Mouse (Mus musculus) embryonic facial prominence, embryonic 15.5 days (tissue): ENCODE data around the gene Fry. TPM values are rescaled to one million over a fixed set of nuclear protein-coding genes. Genes with fewer than 3 reads are reported as not detected.

Experiments used
- ATAC-seq: fragments of 200-750 bp; cut with Nextera tagmentation; 2 replicates; pipeline ENCODE4 v1.8.0; 2017; ENCODE audit warnings: low read depth, moderate TSS enrichment; ENCODE audit not compliant: insufficient number of reproducible peaks, low FRiP score, low TSS enrichment
- H3K27ac ChIP-seq: fragments of 300-500 bp; sonication (generic); replicated peaks from 2 replicates; pipeline ENCODE4 v1.5.1; 2015; ENCODE audit warnings: mild to moderate bottlenecking, inconsistent platforms
- H3K27me3 ChIP-seq: fragments of 300-500 bp; sonication (generic); 2 replicates; pipeline ENCODE4 v1.6.1; 2015; ENCODE audit warnings: inconsistent platforms
- H3K36me3 ChIP-seq: fragments of 300-500 bp; sonication (generic); 2 replicates; pipeline ENCODE4 v1.6.1; 2015; ENCODE audit warnings: mild to moderate bottlenecking, inconsistent platforms
- H3K4me1 ChIP-seq: fragments of 300-500 bp; sonication (generic); 2 replicates; pipeline ENCODE4 v1.6.1; 2015; ENCODE audit warnings: inconsistent platforms
- H3K4me2 ChIP-seq: fragments of 300-500 bp; sonication (generic); replicated peaks from 2 replicates; pipeline ENCODE4 v1.6.1; 2015; ENCODE audit warnings: mild to moderate bottlenecking, inconsistent platforms
- H3K4me3 ChIP-seq: fragments of 300-500 bp; sonication (generic); replicated peaks from 2 replicates; pipeline ENCODE4 v1.5.1; 2015; ENCODE audit warnings: mild to moderate bottlenecking, inconsistent platforms
- H3K9ac ChIP-seq: fragments of 300-500 bp; sonication (generic); 2 replicates; pipeline ENCODE4 v1.6.1; 2015; ENCODE audit warnings: inconsistent platforms
- H3K9me3 ChIP-seq: fragments of 300-500 bp; sonication (generic); replicated peaks from 2 replicates; pipeline ENCODE4 v1.6.1; 2016; ENCODE audit warnings: inconsistent platforms
- whole genome bisulfite sequencing: fragments of 180-500 bp; shearing (Covaris S2); methylation state at CpG from one replicate; pipeline ENCODE4 v1.1.7; 2015; 5-methylcytosine and 5-hydroxymethylcytosine counted together
- polyA plus RNA-seq: library from polyadenylated mRNA; unstranded; fragments of >200 nt; fragmentation: Nextera tagmentation; extraction: Ambion mirVana; gene quantifications from 2 replicates; pipeline ENCODE4 v1.2.1, GENCODE M21; 2015

Gene Fry
- polyA plus RNA-seq, 1 experiment from 2014 or later = 11.4 TPM

DNA sequence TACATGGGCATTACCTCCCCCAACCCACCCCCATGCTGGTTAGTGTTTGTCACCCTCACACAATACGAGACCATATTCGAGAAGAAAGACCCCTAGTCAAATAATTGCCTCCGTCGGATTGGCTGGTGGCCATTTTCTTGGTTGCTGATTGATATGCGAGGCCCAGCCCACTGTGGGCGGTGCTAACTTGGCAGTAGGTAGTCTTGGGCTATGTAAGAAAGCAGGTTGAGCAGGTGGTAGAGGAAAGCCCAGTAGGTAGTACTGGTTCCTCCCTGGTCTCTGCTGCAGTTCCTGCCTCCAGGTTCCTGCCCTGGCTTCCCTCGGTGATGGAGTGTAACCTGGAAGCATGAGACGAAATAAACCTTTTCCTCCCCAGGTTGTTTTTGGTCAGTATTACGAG lies 153.7 kb downstream of the Fry start:
- Histone ChIP-seq H3K36me3 (no peaks in the 10 kb centered on the region), H3K4me3 (no peak overlapping the region), H3K9me3 (no peaks in the 10 kb centered on the region), H3K27ac (no peak overlapping the region), H3K4me2 (no peak overlapping the region), H3K4me1 (no peaks in the 10 kb centered on the region), H3K27me3 (no peaks in the 10 kb centered on the region), H3K9ac (no peak overlapping the region)
- ATAC-seq = no peak
- 90% methylated on average over 9 of the region's 9 CpGs for WGBS

DNA sequence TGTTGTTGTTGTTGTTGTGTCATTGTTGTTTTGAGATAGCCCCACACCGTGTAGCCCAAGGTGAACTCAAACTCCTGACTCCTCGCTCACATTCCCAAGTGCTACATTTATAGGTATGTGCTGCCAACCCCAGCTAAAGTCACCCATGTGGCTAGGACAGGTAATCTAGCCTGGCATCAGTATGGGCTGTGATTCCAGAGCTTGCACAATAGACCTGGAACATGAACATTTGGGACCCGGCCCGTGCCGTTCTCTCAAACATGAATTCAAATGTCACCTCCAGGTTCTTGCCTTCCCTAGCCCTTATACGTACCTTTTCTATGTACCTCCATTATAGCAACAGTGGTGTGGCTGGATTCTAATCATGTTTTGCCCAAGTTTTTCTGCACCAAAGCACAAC lies 156.9 kb downstream of the Fry start:
- no peak overlapping the region for H3K4me2 ChIP-seq
- no peak overlapping the region for H3K27ac ChIP-seq
- 88% methylated on average over 6 of the region's 6 CpGs for WGBS
- H3K36me3 ChIP-seq = no peaks in the 10 kb centered on the region
- H3K27me3 ChIP-seq = no peaks in the 10 kb centered on the region
- H3K4me3 ChIP-seq = no peak overlapping the region
- no peak for ATAC-seq
- no peaks in the 10 kb centered on the region for H3K9me3 ChIP-seq
- no peaks in the 10 kb centered on the region for H3K4me1 ChIP-seq
- H3K9ac ChIP-seq = no peak overlapping the region

GRCm38 (mm10) chr5:150276611-150277010 lies 158.2 kb downstream of the Fry start:
- 81% methylated on average over 4 of the region's 4 CpGs for WGBS
- no peaks in the 10 kb centered on the region for H3K9me3 ChIP-seq
- H3K27me3 ChIP-seq = no peaks in the 10 kb centered on the region
- H3K4me2 ChIP-seq = no peak overlapping the region
- no peak overlapping the region for H3K27ac ChIP-seq
- H3K36me3 ChIP-seq = no peaks in the 10 kb centered on the region
- no peaks in the 10 kb centered on the region for H3K4me1 ChIP-seq
- H3K4me3 ChIP-seq = no peak overlapping the region
- ATAC-seq = no peak; the same call in 1 of the 2 replicates
- no peak overlapping the region for H3K9ac ChIP-seq

DNA sequence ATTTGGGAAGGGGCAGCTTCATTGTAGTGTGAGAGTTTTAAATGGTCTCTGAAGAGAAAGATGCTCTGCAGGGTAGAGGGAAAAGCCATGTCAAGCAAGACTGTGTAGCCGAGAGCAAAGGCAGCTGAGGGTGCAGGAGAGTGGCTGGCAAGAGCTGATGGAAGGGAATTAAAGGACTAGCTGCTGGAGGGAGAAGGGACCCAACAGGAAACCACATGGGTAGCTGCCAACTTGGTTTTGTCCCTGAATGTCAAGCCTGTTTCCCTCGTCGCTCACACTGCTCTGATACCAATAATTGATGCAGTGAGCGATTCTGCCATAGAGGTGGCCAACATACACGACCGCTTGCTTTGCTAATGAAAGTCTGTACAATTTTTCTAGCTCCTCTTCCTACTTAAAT lies 160.9 kb downstream of the Fry start:
- H3K4me2 ChIP-seq = no peak overlapping the region
- H3K27me3 ChIP-seq = no peaks in the 10 kb centered on the region
- H3K4me3 ChIP-seq = no peak overlapping the region
- no peaks in the 10 kb centered on the region for H3K4me1 ChIP-seq
- no peak overlapping the region for H3K9ac ChIP-seq
- 79% methylated on average over 6 of the region's 6 CpGs for WGBS
- no peak overlapping the region for H3K27ac ChIP-seq
- no peaks in the 10 kb centered on the region for H3K36me3 ChIP-seq
- ATAC-seq = no peak
- H3K9me3 ChIP-seq = no peaks in the 10 kb centered on the region

GRCm38 (mm10) chr5:150281084-150281483 lies 162.6 kb downstream of the Fry start:
- Histone ChIP-seq H3K9ac (no peak overlapping the region), H3K4me1 (no peaks in the 10 kb centered on the region), H3K9me3 (no peaks in the 10 kb centered on the region), H3K27ac (no peak overlapping the region), H3K36me3 (no peaks in the 10 kb centered on the region), H3K27me3 (no peaks in the 10 kb centered on the region), H3K4me2 (no peak overlapping the region), H3K4me3 (no peak overlapping the region)
- 88% methylated on average over 2 of the region's 2 CpGs for WGBS
- ATAC-seq = no peak

- no peak overlapping the region for H3K4me2 ChIP-seq
- H3K36me3 ChIP-seq = no peaks in the 10 kb centered on the region
- H3K9me3 ChIP-seq = no peaks in the 10 kb centered on the region
- no peaks in the 10 kb centered on the region for H3K4me1 ChIP-seq
- H3K27me3 ChIP-seq = no peaks in the 10 kb centered on the region
- H3K27ac ChIP-seq = no peak overlapping the region
- ATAC-seq = no peak
- H3K4me3 ChIP-seq = no peak overlapping the region
- H3K9ac ChIP-seq = no peak overlapping the region
- WGBS = 83% methylated on average over 7 of the region's 7 CpGs
Measured at GRCm38 (mm10) chr5:150282091-150282490, 163.6 kb downstream of the Fry start.

DNA sequence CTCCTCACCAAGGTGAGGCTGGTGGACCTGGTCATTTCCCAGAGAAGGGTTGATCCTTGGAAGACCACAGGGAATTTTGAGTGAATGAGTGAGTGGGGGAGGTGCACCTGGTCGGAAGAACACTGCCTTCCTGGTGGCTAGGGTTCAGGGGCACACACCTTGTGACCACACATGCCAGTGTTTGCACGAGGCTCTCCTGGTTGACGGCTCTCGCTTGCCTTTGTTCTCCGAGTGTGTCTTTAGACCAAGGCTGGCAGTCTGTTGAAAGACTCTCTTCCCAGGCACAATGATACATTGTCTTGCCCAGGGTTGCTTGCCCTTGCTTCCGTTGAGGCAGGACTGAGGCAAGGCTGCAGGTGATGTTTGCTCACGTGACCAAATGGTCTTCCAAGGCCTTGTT lies 169.5 kb downstream of the Fry start:
- Histone ChIP-seq H3K27ac (no peak overlapping the region), H3K9ac (no peak overlapping the region), H3K27me3 (no peaks in the 10 kb centered on the region), H3K9me3 (no peaks in the 10 kb centered on the region), H3K4me2 (no peak overlapping the region), H3K36me3 (no peaks in the 10 kb centered on the region), H3K4me1 (no peaks in the 10 kb centered on the region), H3K4me3 (no peak overlapping the region)
- 76% methylated on average over 7 of the region's 7 CpGs for WGBS
- no peak for ATAC-seq

DNA sequence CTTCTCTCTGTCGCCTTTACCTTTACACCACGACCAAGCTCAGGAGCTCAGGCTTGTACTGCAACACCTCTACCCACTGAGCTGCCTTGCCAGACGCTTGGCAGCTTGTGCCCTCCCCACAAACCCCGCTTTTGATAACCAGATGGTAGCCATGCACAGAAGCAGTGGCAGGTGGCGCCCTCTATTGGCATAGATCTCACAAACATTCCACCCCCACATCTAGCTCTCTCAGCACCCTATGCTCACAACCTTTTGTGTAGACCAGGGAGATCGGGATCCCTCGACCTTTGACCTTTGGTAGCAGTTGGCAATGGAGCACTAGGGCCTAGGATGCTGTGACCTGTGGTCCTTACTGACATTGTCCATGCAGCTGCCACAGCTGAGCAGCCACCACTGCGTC lies 171.2 kb downstream of the Fry start:
- H3K9ac ChIP-seq = no peak overlapping the region
- no peak overlapping the region for H3K27ac ChIP-seq
- ATAC-seq = no peak
- H3K9me3 ChIP-seq = no peaks in the 10 kb centered on the region
- no peaks in the 10 kb centered on the region for H3K27me3 ChIP-seq
- H3K4me3 ChIP-seq = no peak overlapping the region
- H3K36me3 ChIP-seq = no peaks in the 10 kb centered on the region
- H3K4me2 ChIP-seq = no peak overlapping the region
- no peaks in the 10 kb centered on the region; the same call in 1 of the 2 replicates for H3K4me1 ChIP-seq
- 73% methylated on average over 8 of the region's 8 CpGs for WGBS

DNA sequence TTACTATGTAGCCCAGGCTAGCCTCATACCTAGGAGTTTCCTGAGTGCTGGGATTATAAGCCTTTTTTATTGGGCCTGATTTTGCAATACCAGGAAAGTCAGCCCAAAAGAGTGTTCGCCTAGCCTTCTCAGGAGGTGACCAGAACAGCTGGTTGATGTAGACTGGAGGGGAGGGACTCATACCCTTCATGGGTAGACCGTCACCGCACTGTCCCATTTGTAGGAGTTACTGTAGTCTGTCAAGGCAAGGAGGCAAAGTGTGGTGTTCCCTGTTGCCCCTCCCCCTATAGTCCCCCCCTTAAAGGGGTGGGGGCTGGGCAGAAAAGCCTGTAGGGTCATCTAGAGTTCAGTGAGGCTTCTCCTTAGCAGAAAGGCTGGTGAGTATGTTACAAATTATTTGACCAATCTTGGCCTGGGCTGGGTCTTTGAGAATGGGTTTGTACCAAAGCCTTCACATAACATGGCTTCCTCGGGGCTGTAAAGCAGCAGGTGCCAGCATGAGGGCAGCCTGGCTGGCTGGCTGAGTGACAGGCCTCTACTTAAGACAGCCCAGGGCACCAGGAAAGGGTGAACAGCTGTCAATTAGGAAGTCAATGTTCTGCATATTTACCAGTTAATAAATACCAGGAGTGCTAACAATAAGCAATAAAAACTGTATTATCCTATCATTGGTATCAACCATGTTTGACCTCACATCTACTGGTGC lies 172.2 kb downstream of the Fry start:
- ATAC-seq = no peak
- Histone ChIP-seq H3K9ac (no peak overlapping the region), H3K4me3 (no peak overlapping the region), H3K4me1 (no peaks in the 10 kb centered on the region; the same call in 1 of the 2 replicates), H3K27ac (no peak overlapping the region), H3K36me3 (no peaks in the 10 kb centered on the region), H3K27me3 (no peaks in the 10 kb centered on the region), H3K4me2 (no peak overlapping the region), H3K9me3 (no peaks in the 10 kb centered on the region)
- 74% methylated on average over 4 of the region's 4 CpGs for WGBS

DNA sequence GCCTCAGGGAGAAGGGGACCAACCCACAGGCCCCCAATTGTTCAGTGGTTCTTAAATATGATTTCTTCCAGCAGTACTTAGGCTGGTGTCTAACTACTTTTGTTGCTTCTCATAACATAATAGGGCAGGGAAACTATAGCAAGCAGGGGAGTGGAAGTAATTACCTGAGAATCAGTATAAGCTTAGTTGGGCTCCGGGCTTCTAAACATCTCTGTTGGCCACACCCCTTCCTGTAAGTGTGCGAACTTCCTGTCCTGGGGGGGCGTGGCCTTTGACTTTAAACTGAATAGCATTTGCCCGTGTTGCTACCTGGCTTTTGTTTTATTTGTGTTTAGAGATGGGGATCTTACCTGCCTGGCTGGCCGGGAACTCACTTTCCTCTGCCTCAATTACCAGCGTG lies 172.8 kb downstream of the Fry start:
- ATAC-seq = no peak
- Histone ChIP-seq H3K4me2 (no peak overlapping the region), H3K9ac (no peak overlapping the region), H3K9me3 (no peaks in the 10 kb centered on the region), H3K4me3 (no peak overlapping the region), H3K27ac (no peak overlapping the region), H3K4me1 (no peaks in the 10 kb centered on the region; the same call in 1 of the 2 replicates), H3K36me3 (no peaks in the 10 kb centered on the region), H3K27me3 (no peaks in the 10 kb centered on the region)
- WGBS = 69% methylated on average over 6 of the region's 6 CpGs

GRCm38 (mm10) chr5:150292186-150292585 lies 173.7 kb downstream of the Fry start:
- no peaks in the 10 kb centered on the region for H3K27me3 ChIP-seq
- no peak overlapping the region for H3K27ac ChIP-seq
- no peak for ATAC-seq
- H3K4me3 ChIP-seq = no peak overlapping the region
- no peaks in the 10 kb centered on the region; the same call in 1 of the 2 replicates for H3K4me1 ChIP-seq
- no peak overlapping the region for H3K4me2 ChIP-seq
- H3K36me3 ChIP-seq = no peaks in the 10 kb centered on the region
- no peak overlapping the region for H3K9ac ChIP-seq
- WGBS = 44% methylated on average over 3 of the region's 3 CpGs
- H3K9me3 ChIP-seq = no peaks in the 10 kb centered on the region

- ATAC-seq = no peak
- no peaks in the 10 kb centered on the region; the same call in 1 of the 2 replicates for H3K4me1 ChIP-seq
- no peaks in the 10 kb centered on the region for H3K9me3 ChIP-seq
- 40% methylated on average over 11 of the region's 11 CpGs for WGBS
- H3K36me3 ChIP-seq = no peaks in the 10 kb centered on the region
- no peak overlapping the region for H3K4me3 ChIP-seq
- H3K4me2 ChIP-seq = no peak overlapping the region
- H3K27ac ChIP-seq = no peak overlapping the region
- no peaks in the 10 kb centered on the region for H3K27me3 ChIP-seq
- H3K9ac ChIP-seq = no peak overlapping the region
Measured at GRCm38 (mm10) chr5:150294306-150294705, 175.9 kb downstream of the Fry start.
